Mouse (Mus musculus) kidney, embryonic 14.5 days (tissue): ENCODE data around the gene Pibf1. TPM values are rescaled to one million over a fixed set of nuclear protein-coding genes. Genes with fewer than 3 reads are reported as not detected.

Source experiments
- ATAC-seq: fragments of 200-750 bp; cut with Nextera tagmentation; 2 replicates; pipeline ENCODE4 v1.8.0; 2017; ENCODE audit warnings: moderate number of reproducible peaks, mild to moderate bottlenecking, moderate TSS enrichment, moderate library complexity; ENCODE audit not compliant: low FRiP score, low TSS enrichment
- H3K27ac ChIP-seq: fragments of 300-500 bp; sonication (generic); 2 replicates; pipeline ENCODE4 v1.5.1; 2014; ENCODE audit warnings: low read depth, mild to moderate bottlenecking, low read length, moderate library complexity, mixed read lengths
- H3K27me3 ChIP-seq: fragments of 300-500 bp; sonication (generic); 2 replicates; pipeline ENCODE4 v1.6.1; 2014; ENCODE audit warnings: mild to moderate bottlenecking, low read length; ENCODE audit not compliant: control insufficient read depth, insufficient read depth
- H3K36me3 ChIP-seq: fragments of 300-500 bp; sonication (generic); 2 replicates; pipeline ENCODE4 v1.6.1; 2014; ENCODE audit warnings: low read length, mixed read lengths; ENCODE audit not compliant: control insufficient read depth, insufficient read depth
- H3K4me1 ChIP-seq: fragments of 300-500 bp; sonication (generic); 2 replicates; pipeline ENCODE4 v1.6.1; 2014; ENCODE audit warnings: low read length, mixed read lengths; ENCODE audit not compliant: control insufficient read depth, insufficient read depth
- H3K4me2 ChIP-seq: fragments of 300-500 bp; sonication (generic); replicated peaks from 2 replicates; pipeline ENCODE4 v1.6.1; 2014; ENCODE audit warnings: low read depth, mild to moderate bottlenecking, low read length
- H3K4me3 ChIP-seq: fragments of 300-500 bp; sonication (generic); 2 replicates; pipeline ENCODE4 v1.5.1; 2014; ENCODE audit warnings: mild to moderate bottlenecking, low read length
- H3K9ac ChIP-seq: fragments of 300-500 bp; sonication (generic); 2 replicates; pipeline ENCODE4 v1.6.1; 2014; ENCODE audit warnings: low read depth, mild to moderate bottlenecking, low read length, moderate library complexity
- H3K9me3 ChIP-seq: fragments of 300-500 bp; sonication (generic); 2 replicates; pipeline ENCODE4 v1.6.1; 2016; ENCODE audit warnings: low read length; ENCODE audit not compliant: control insufficient read depth
- WGBS: fragments of 180-500 bp; shearing (Covaris S2); extraction: QIAGEN DNeasy Blood & Tissue Kit; methylation state at CpG from one replicate; pipeline ENCODE4 v1.1.7; 2014; 5-methylcytosine and 5-hydroxymethylcytosine counted together
- polyA plus RNA-seq: library from polyadenylated mRNA; unstranded; fragments of >200 nt; fragmentation: Nextera tagmentation; extraction: Ambion mirVana; gene quantifications from 2 replicates; pipeline ENCODE4 v1.2.1, GENCODE M21; 2014

Gene Pibf1
- polyA plus RNA-seq, 1 experiment from 2014 or later = 24.9 TPM

DNA sequence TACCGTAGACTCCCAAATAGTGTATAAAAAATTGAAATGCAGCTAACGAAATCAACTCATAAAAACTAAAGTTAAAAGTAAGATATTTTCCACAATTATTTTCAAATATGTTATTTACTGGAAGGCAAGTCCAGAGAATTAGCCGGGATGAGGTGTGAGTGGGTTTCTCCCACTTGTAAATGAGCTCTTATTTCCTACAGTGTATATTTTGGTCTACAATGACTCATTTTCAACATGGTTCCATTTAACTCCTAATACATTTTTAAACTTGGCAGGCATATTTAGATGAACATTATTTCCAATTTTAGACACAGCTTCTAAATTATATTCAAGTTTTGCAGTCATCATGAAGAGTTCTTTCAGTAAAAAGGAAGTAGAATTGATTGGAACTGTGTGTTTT lies 63.8 kb downstream of the Pibf1 start:
- Histone ChIP-seq H3K9me3 (no peaks in the 10 kb centered on the region), H3K4me3 (no peak overlapping the region), H3K4me2 (no peak overlapping the region), H3K4me1 (no peaks in the 10 kb centered on the region), H3K36me3 (0 out of 2 replicates have a peak, but pooled peaks cover 3% of the 10 kb centered on the region), H3K9ac (no peak overlapping the region), H3K27ac (no peak overlapping the region), H3K27me3 (no peaks in the 10 kb centered on the region)
- no peak for ATAC-seq
- WGBS = 94% methylated on average over 3 of the region's 3 CpGs

DNA sequence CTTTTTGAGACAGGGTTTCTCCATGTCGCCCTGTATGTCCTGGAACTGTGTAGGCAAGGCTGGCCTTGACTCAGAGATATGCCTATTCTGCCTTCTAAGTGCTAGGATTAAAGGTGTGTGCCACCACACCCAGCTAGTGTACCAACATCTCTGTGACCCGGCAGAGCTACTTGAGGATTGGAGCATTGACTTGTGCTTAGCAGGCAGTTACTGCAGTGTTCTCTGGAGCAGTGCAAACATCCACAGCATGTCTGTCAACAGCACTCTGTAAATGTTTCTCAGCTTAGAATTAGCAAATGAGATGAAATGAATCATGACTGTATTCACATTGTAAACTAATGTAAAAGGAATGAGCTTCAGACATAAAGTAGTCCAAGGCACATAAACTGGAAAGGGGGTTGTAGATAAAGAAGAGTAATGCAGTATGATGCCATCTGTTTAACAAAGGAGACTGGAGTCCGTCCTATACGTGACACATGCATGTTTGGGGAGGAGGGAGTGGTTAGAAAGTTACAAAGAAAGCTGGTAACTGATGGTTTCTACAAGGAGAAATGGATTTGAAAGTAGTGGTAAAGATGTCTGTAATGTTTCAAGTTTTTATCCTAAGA lies 75.0 kb downstream of the Pibf1 start:
- no peak overlapping the region for H3K4me2 ChIP-seq
- H3K4me3 ChIP-seq = no peak overlapping the region
- H3K9me3 ChIP-seq = no peaks in the 10 kb centered on the region
- ATAC-seq = no peak
- no peaks in the 10 kb centered on the region for H3K4me1 ChIP-seq
- 79% methylated on average over 4 of the region's 4 CpGs for WGBS
- no peak overlapping the region for H3K27ac ChIP-seq
- no peak overlapping the region for H3K9ac ChIP-seq
- no peaks in the 10 kb centered on the region for H3K36me3 ChIP-seq
- H3K27me3 ChIP-seq = no peaks in the 10 kb centered on the region

DNA sequence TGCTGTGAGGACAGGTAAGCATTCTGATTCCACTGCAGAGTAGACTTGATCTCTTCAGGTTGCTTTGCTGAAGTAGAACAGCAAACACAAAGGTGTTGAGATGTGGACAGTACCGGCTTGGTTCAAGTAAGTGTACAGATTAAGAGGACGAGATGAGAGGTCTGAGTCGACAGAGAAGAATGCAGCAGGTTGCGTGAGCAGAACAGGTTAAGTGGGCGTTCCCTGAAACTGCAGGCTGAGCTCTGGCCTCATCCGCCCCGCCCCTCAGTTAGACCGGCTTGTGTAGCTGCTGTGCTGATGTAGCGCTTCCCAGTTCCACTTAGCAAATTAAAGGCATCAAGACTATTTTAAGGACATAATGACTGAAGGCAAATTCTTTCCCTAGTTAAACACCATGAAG lies 77.3 kb downstream of the Pibf1 start:
- no peak for ATAC-seq

DNA sequence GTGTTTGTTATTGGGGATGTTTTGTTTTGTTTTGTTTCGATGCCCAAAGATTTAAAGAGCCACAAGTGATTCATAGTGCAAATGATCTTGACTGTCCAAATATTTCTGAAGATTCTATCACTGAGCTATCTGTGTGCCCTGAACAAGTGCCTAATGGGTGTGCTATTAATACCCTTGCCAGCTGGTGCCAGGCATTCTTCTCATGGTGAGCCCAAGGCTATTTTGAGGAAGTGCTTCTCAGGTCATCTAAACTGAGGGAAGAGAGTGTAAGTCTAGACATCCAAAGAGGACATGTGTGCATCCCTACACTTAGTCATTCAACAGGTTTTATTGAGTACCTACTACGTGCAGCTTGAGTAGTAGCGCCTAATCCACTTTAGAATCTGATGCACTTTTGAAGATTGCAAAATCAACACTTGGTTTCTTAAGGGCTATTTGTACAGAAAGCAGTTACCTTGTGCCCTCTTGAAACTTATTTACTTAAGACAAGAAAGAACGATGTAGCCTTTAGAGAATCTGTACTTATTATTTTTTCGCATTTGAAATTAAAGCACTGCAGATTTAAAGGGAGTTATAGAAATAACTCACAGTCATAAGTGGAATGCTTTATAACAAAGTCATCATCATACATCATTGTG lies 91.0 kb downstream of the Pibf1 start:
- no peak overlapping the region for H3K4me3 ChIP-seq
- WGBS = 92% methylated on average over 5 of the region's 5 CpGs
- no peak overlapping the region for H3K4me2 ChIP-seq
- no peaks in the 10 kb centered on the region for H3K36me3 ChIP-seq
- H3K4me1 ChIP-seq = no peaks in the 10 kb centered on the region
- no peak overlapping the region for H3K9ac ChIP-seq
- H3K9me3 ChIP-seq = no peaks in the 10 kb centered on the region
- no peak for ATAC-seq
- no peaks in the 10 kb centered on the region for H3K27me3 ChIP-seq
- H3K27ac ChIP-seq = no peak overlapping the region

More for the DNA sequence above, 77.3 kb downstream of the Pibf1 start:
- 39% methylated on average over 9 of the region's 9 CpGs for WGBS
- peaks cover 5% of the 10 kb centered on the region; the same call in 1 of the 2 replicates for H3K36me3 ChIP-seq
- no peaks in the 10 kb centered on the region for H3K9me3 ChIP-seq
- no peak overlapping the region for H3K4me2 ChIP-seq
- H3K4me1 ChIP-seq = no peaks in the 10 kb centered on the region
- no peak overlapping the region for H3K27ac ChIP-seq
- H3K27me3 ChIP-seq = no peaks in the 10 kb centered on the region
- no peak overlapping the region for H3K9ac ChIP-seq
- no peak overlapping the region for H3K4me3 ChIP-seq

DNA sequence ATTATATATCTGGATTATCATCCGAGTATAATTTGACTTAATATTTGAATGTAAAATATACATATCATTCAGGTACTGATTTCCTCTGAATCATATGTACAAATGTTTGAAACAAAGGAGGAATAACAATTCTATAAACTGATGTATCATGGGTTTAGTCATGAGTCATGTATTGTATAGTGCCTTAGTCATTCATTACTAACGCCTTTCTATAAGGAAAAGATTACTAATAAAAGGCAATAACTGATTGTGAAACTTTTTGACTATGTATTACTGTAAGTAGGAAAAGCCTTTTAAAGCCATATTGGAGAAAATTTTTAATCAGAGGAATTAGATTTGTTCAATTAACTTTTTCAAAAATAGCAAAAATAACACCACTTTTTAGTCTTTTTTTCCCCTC lies 106.6 kb downstream of the Pibf1 start:
- Histone ChIP-seq H3K9ac (no peak overlapping the region), H3K9me3 (no peaks in the 10 kb centered on the region), H3K36me3 (no peaks in the 10 kb centered on the region; the same call in 1 of the 2 replicates), H3K4me3 (no peak overlapping the region), H3K4me2 (no peak overlapping the region), H3K27ac (no peak overlapping the region), H3K4me1 (no peaks in the 10 kb centered on the region), H3K27me3 (no peaks in the 10 kb centered on the region)
- 97% methylated on average over 2 of the region's 2 CpGs for WGBS
- no peak for ATAC-seq

DNA sequence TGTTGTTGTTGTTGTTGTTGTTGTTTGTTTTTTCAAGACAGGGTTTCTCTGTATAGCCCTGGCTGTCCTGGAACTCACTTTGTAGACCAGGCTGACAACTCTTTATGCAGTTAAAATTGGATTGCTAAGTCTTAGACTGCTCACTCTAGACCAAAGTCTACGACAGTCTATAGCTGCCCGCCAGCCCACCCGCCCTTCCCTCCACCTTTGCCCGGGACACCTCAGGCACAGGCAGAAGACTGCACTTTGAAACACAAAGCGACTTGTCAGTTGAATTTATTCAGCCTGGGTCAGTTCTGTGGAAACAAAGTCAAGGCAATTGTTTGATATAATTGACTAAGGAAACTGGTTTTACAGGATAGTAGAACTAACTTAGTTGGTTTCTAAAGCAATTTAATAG lies 107.4 kb downstream of the Pibf1 start:
- no peaks in the 10 kb centered on the region for H3K27me3 ChIP-seq
- H3K9me3 ChIP-seq = no peaks in the 10 kb centered on the region
- no peak overlapping the region for H3K27ac ChIP-seq
- WGBS = 94% methylated on average over 5 of the region's 5 CpGs
- H3K4me1 ChIP-seq = no peaks in the 10 kb centered on the region
- no peak overlapping the region for H3K4me3 ChIP-seq
- H3K9ac ChIP-seq = no peak overlapping the region
- H3K4me2 ChIP-seq = no peak overlapping the region
- ATAC-seq = no peak
- no peaks in the 10 kb centered on the region; the same call in 1 of the 2 replicates for H3K36me3 ChIP-seq

DNA sequence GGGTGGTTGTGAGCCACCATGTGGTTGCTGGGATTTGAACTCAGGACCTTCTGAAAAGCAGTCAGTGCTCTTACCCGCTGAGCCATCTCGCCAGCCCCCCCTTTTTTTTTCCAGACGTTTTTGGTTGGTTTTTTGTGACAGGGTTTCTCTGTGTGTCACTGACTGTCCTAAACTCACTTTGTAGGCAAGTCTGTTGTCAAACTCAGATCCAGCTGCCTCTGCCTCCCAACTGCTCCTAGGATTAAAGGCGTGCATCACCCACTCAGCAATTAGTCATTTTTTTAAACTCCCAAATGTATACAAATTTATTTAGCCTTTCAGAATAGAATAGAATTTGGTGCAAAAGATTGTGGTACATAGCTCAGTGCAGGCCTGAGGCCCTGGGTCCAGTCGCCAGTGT lies 111.2 kb downstream of the Pibf1 start:
- WGBS = 81% methylated on average over 5 of the region's 5 CpGs
- H3K4me2 ChIP-seq = no peak overlapping the region

DNA sequence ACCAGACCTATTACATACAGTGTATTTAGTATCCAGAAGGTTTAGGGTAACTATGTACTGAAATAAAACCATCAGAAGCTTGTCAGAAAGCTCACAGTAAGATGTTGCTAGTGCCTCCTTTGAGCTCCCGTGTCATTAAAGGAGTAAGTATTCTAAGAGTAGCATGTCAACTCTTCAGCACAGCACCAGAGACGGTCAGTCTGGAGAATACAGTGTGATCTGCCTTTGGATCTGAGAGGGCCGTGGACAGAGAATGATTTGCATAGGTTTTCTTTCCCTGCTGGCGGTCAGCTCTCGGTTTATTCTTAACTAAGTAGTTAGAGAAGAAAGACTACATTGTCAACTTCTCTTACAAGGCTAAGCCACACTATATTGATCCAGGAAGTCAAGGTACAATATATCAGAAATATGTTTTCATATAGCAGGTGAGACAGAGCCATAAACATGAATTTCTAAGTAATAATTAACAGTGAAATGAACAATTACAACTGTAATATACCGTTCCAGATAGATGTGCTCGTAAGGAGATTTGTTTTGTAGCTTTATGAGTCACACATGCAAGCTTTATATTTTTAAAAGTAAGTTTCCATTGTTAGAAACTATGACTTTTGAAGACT lies 119.3 kb downstream of the Pibf1 start:
- no peaks in the 10 kb centered on the region for H3K36me3 ChIP-seq
- ATAC-seq = no peak
- H3K4me3 ChIP-seq = no peak overlapping the region
- WGBS = 75% methylated on average over 7 of the region's 7 CpGs
- H3K4me1 ChIP-seq = no peaks in the 10 kb centered on the region
- no peaks in the 10 kb centered on the region for H3K27me3 ChIP-seq
- no peak overlapping the region for H3K4me2 ChIP-seq
- no peaks in the 10 kb centered on the region for H3K9me3 ChIP-seq
- H3K27ac ChIP-seq = no peak overlapping the region
- no peak overlapping the region for H3K9ac ChIP-seq

More for the DNA sequence above, 111.2 kb downstream of the Pibf1 start:
- Histone ChIP-seq H3K9me3 (no peaks in the 10 kb centered on the region), H3K4me1 (no peaks in the 10 kb centered on the region), H3K9ac (no peak overlapping the region), H3K27ac (no peak overlapping the region), H3K27me3 (no peaks in the 10 kb centered on the region), H3K36me3 (no peaks in the 10 kb centered on the region; the same call in 1 of the 2 replicates), H3K4me3 (no peak overlapping the region)
- no peak for ATAC-seq

DNA sequence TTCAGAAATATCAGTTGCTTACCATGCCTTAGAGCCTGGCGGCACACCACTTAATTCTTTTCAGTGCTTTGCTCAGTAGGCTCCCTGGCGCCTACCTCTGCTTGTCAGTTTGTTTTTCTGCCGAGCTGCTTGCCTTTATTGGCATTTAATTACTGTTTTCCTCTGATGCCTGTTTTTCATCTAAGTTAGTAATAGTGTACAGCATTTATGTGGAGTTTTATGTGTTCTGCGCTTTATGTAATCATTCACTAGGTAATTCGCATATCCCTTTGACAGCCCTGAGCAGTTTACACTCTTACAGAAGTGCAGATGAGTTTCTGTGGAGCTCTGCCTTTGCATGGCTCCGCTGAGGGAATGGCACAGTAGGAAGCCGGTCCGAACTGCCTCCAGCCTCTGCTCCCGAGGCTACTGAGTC lies 120.5 kb downstream of the Pibf1 start:
- 13% methylated on average over 9 of the region's 9 CpGs for WGBS

More for the DNA sequence above, 120.5 kb downstream of the Pibf1 start:
- Histone ChIP-seq H3K27ac (no peak overlapping the region), H3K9me3 (no peaks in the 10 kb centered on the region), H3K4me1 (no peaks in the 10 kb centered on the region), H3K4me3 (no peak overlapping the region), H3K4me2 (no peak overlapping the region), H3K27me3 (no peaks in the 10 kb centered on the region), H3K9ac (no peak overlapping the region), H3K36me3 (no peaks in the 10 kb centered on the region)
- no peak for ATAC-seq
